ENCODE assay signal across 12 mouse cellular contexts in genomic region chr13:119727608-119728387, GRCm38 (mm10). TPM values are rescaled to one million over a fixed set of nuclear protein-coding genes. Genes with fewer than 3 reads are reported as not detected.
DNase-seq lines count a peak whose midpoint lies in the region; ATAC-seq and TF ChIP-seq lines count a peak whose summit lies in the region.
"Had no signal": no experiment of that assay in that cellular context is flagged by ENCODE, and none has a peak within 500 bp of the region (broad histone marks: within the 10 kb centered on the region; RNA-seq: fewer than 3 reads in every experiment).

No protein-coding gene starts in this region.

- TF ChIP-seq CTCF in layer of hippocampus, adult 2 months (conservative IDR thresholded peaks at IDR 0.05), result no peak
- TF ChIP-seq CTCF in testis, adult 2 months (IDR thresholded peaks at IDR 0.05; ENCODE audit: control insufficient read depth, insufficient read depth, insufficient replicate concordance, low read depth, low read length), result no peak

- H3K4me2 ChIP-seq in liver, embryonic 12.5 days, result no peak overlapping the region
- H3K4me2 ChIP-seq: midbrain, embryonic 12.5 days had no signal

- H3K4me3 ChIP-seq in layer of hippocampus, adult 2 months, result no peak overlapping the region
- H3K4me3 ChIP-seq in testis, adult 2 months (ENCODE audit: control insufficient read depth, low read depth, low read length), result peak overlapping the region; percentile 88
- no peak overlapping the region for H3K4me3 ChIP-seq in liver, embryonic 12.5 days
- H3K4me3 ChIP-seq: midbrain, embryonic 12.5 days had no signal

- WGBS in liver, embryonic 12.5 days (ENCODE audit: insufficient replicate concordance), result 69% methylated on average over 26 of the region's 26 CpGs

- peaks cover 5% of the 10 kb centered on the region for H3K4me1 ChIP-seq in testis, adult 2 months (ENCODE audit: control insufficient read depth, insufficient read depth, low read length)
- no peaks in the 10 kb centered on the region for H3K4me1 ChIP-seq in liver, embryonic 12.5 days

- H3K27me3 ChIP-seq in testis, adult 2 months (ENCODE audit: control insufficient read depth, insufficient read depth, low read length), result no peaks in the 10 kb centered on the region
- H3K27me3 ChIP-seq in liver, embryonic 12.5 days (replicated peaks), result no peaks in the 10 kb centered on the region
- H3K27me3 ChIP-seq: midbrain, embryonic 12.5 days; Patski had no signal

- DNase-seq in frontal cortex, postnatal 10 days (ENCODE audit: low spot score in 2 of 2), result no peak
- DNase-seq in layer of hippocampus, adult 2 months (ENCODE audit: low spot score in 2 of 2), result peak in 1 of 2 experiments; percentile 15
- no peak for DNase-seq in layer of hippocampus, postnatal 25 days (ENCODE audit: extremely low spot score in 1 of 2, low spot score in 1 of 2)
- DNase-seq in testis, postnatal 14 days (ENCODE audit: low spot score), result no peak
- DNase-seq in adrenal gland, adult 18-20 months (ENCODE audit: low spot score in 2 of 2), result no peak
- DNase-seq: adrenal gland, postnatal 10 days; kidney, adult 18-20 months had no signal

- no peak for TF ChIP-seq POLR2A in testis, adult 2 months (IDR thresholded peaks at IDR 0.05; ENCODE audit: control insufficient read depth, low read depth, low read length)

- ATAC-seq in frontal cortex, adult (ENCODE audit: low TSS enrichment), result peak; percentile 75
- no peak for ATAC-seq in liver, embryonic 12.5 days
- ATAC-seq: Patski had no signal

- H3K36me3 ChIP-seq in testis, adult 2 months (ENCODE audit: control insufficient read depth, insufficient read depth, low read length), result no peaks in the 10 kb centered on the region
- H3K36me3 ChIP-seq in liver, embryonic 12.5 days, result no peaks in the 10 kb centered on the region
- H3K36me3 ChIP-seq: midbrain, embryonic 12.5 days had no signal

- no peak overlapping the region for H3K9ac ChIP-seq in liver, embryonic 12.5 days
- H3K9ac ChIP-seq: midbrain, embryonic 12.5 days had no signal

- H3K27ac ChIP-seq in layer of hippocampus, adult 2 months, result peak overlapping the region; percentile 23; the same call in 1 of the 2 replicates
- H3K27ac ChIP-seq in testis, adult 2 months (ENCODE audit: control insufficient read depth, insufficient read depth, low read depth, low read length), result no peak overlapping the region
- no peak overlapping the region for H3K27ac ChIP-seq in liver, embryonic 12.5 days
- H3K27ac ChIP-seq: midbrain, embryonic 12.5 days had no signal

- H3K9me3 ChIP-seq in liver, embryonic 12.5 days (replicated peaks), result no peaks in the 10 kb centered on the region
- H3K9me3 ChIP-seq: midbrain, embryonic 12.5 days had no signal

RNA-seq across cellular contexts. Expression of gene Nim1k, which starts 27.9 kb away (rescaled TPM):
- total RNA-seq in layer of hippocampus, adult 2 months (2021), result 10 to 100 TPM; 13.1 to 14.0 TPM
- 10 to 100 TPM; 13.2 to 13.4 TPM for total RNA-seq in layer of hippocampus, postnatal 25 days (2021)
- polyA plus RNA-seq in testis, adult 2 months (2012; rRNA removed), result 1.8 and 2.2 TPM in 2 replicates
- polyA plus RNA-seq in liver, embryonic 12.5 days (2016; fragmentation: Nextera tagmentation; extraction: Ambion mirVana), result 0.07 and 0.23 TPM in 2 replicates
- total RNA-seq in adrenal gland, adult 18-20 months (2021), result 1 to 10 TPM; 1.2 to 1.6 TPM

RNA-seq across cellular contexts. Expression of gene Hmgcs1, which starts 37.6 kb away (rescaled TPM):
- total RNA-seq in layer of hippocampus, adult 2 months (2021), result 100 to 1,000 TPM; 192 to 193 TPM
- total RNA-seq in layer of hippocampus, postnatal 25 days (2021), result 100 to 1,000 TPM; 267 to 285 TPM
- polyA plus RNA-seq in testis, adult 2 months (2012; rRNA removed), result 24.1 and 27.6 TPM in 2 replicates
- 105 and 111 TPM in 2 replicates for polyA plus RNA-seq in liver, embryonic 12.5 days (2016; fragmentation: Nextera tagmentation; extraction: Ambion mirVana)
- total RNA-seq in adrenal gland, adult 18-20 months (2021), result 100 to 1,000 TPM; 226 to 399 TPM

Comparison
In these comparisons a context has a peak if more than half of its experiments do, and no peak if none do; other contexts are left out.
1. RNA of gene Nim1k, which starts 27.9 kb away (total RNA-seq): 13.1 to 14.0 TPM in layer of hippocampus, adult 2 months and 13.2 to 13.4 TPM in layer of hippocampus, postnatal 25 days; 1.2 to 1.6 TPM in adrenal gland, adult 18-20 months; every median in the first group is over 4 times any median in the second.